Mouse (Mus musculus): ENCODE measurements around the gene Zfp90. TPM values are rescaled to one million over a fixed set of nuclear protein-coding genes. Genes with fewer than 3 reads are reported as not detected.

Gene Zfp90
- polyA plus RNA-seq (2014; fragmentation: Illumina TruSeq; extraction: RNeasy Lipid Tissue Mini Kit (QIAGEN cat#74804); ENCODE audit: low read depth, low replicate concordance), result 4.9 TPM

GRCm38 (mm10) chr8:106415182-106415971 lies at the start of gene Zfp90:
Gene Zfp90, plus strand, starts transcription at chr8:106415327.

Other genes with a start within 250 kb of the Zfp90 start
- gene Slc7a6, start 246.5 kb upstream of the Zfp90 start, polyA plus RNA-seq (2014; fragmentation: Illumina TruSeq; extraction: RNeasy Lipid Tissue Mini Kit (QIAGEN cat#74804); ENCODE audit: low read depth, low replicate concordance), result 10.4 TPM
- gene Slc7a6os, start 204.4 kb upstream of the Zfp90 start, polyA plus RNA-seq (2014; fragmentation: Illumina TruSeq; extraction: RNeasy Lipid Tissue Mini Kit (QIAGEN cat#74804); ENCODE audit: low read depth, low replicate concordance), result 19.7 TPM
- 20.2 TPM for gene Prmt7, start 204.4 kb upstream of the Zfp90 start, polyA plus RNA-seq (2014; fragmentation: Illumina TruSeq; extraction: RNeasy Lipid Tissue Mini Kit (QIAGEN cat#74804); ENCODE audit: low read depth, low replicate concordance)
- 3.0 TPM for gene Smpd3, start 77.3 kb upstream of the Zfp90 start, polyA plus RNA-seq (2014; fragmentation: Illumina TruSeq; extraction: RNeasy Lipid Tissue Mini Kit (QIAGEN cat#74804); ENCODE audit: low read depth, low replicate concordance)
- not detected for gene 6030452D12Rik, start 85.2 kb downstream of the Zfp90 start, polyA plus RNA-seq (2014; fragmentation: Illumina TruSeq; extraction: RNeasy Lipid Tissue Mini Kit (QIAGEN cat#74804); ENCODE audit: low read depth, low replicate concordance)
- 1.1 TPM for gene Cdh3, start 95.6 kb downstream of the Zfp90 start, polyA plus RNA-seq (2014; fragmentation: Illumina TruSeq; extraction: RNeasy Lipid Tissue Mini Kit (QIAGEN cat#74804); ENCODE audit: low read depth, low replicate concordance)
- gene Gm10073, start 158.1 kb downstream of the Zfp90 start, polyA plus RNA-seq (2014; fragmentation: Illumina TruSeq; extraction: RNeasy Lipid Tissue Mini Kit (QIAGEN cat#74804); ENCODE audit: low read depth, low replicate concordance), result 1.3 TPM
- gene Cdh1, start 188.0 kb downstream of the Zfp90 start, polyA plus RNA-seq (2014; fragmentation: Illumina TruSeq; extraction: RNeasy Lipid Tissue Mini Kit (QIAGEN cat#74804); ENCODE audit: low read depth, low replicate concordance), result not detected